Mouse (Mus musculus): ENCODE measurements at regions not wholly inside any gene's neighbourhood (a gene's known extent, or its start where the extent isn't known, plus 50 kb on each side); places are given as distances from the start of the nearest gene placed in this dataset.
"Not testable (repeated sequence)": the region's sequence is repeated elsewhere in the genome, so short reads cannot be mapped to it uniquely, and the experiment has no call there.

DNA sequence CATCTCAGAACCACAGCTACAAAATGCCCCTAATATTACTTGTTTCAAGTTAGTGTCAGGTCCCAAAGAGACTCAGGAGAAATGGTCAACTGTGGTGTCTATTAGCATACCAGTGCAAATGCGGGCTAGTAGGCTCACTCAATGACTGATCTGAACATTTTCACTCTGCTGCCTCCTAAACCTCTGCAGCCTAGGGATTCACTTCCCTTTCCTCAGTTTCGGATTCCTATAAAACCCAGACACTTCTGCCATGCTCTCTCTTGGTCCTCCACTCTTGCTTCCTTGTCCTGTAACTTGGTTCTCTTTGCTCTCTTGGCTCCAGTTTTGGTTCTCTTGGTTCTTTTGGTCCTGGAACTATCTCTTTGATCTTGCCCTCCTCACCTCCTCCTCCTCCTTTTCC, 206.3 kb upstream of the Spef2 start:
- DNase-seq (ENCODE audit: low spot score) = no peak

DNA sequence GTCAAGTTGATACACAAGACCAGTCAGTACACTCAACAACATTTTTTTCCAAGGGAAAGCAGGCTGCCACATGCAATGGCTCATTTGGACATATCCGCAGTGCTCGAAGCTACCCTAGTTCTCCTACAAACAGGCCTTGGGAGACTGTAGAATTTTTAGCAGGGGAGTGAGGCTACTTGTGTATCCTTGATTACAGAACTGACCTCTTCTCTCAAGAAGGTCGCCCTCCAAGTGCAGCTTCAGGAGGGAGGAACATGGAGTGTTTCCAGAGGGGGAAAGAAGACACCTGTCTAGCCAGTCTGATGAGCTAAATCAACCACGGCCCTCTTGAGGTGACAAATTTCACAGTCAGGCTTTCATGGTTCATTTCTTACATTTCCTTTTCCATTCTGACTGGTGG, 202.0 kb upstream of the Prlr start:
- no peak for DNase-seq (ENCODE audit: low spot score)

DNA sequence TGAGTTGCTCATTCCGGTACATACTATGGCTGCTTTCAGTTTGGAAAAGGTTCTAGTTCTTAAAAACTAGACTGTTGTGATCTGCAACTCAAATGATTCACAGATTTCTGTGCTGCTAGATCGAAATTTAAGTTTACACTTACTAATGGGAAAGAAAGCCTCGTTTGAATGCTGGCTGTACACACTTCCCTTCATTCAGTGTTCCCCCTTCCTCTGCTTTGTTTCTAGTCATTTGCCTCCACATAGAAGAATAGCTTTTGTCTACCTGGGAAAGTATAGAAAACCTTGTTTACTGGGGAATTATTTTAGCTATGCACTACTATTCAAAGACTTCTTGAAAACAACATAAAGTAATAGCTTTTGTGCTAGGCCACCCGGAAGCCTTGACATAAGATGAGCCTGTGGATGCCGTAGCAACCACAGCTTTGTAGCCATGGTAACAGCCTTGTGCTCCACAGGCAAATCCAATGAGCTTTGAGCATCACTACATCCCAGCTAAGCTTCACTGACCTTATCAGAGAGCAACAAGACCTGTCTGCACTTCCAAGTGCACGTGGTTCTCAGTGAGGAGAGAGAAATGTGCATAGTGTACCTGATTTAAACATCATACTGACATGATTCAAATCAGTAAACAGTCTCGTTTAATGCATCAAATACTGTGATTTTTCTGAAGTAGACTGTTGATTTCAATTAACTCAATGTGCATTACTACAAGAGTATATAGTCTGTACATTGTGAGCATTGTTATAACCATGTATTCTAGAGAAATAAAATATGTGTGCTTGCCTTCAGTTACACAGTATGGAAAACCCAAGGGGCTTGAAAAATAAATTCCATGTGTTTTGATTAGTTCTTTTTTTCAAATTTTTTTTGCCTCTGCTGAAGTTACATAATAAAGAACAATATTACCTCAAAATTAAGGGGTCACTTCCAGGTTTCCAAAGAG, 165.5 kb upstream of the Prlr start:
- DNase-seq (ENCODE audit: low spot score) = no peak

DNA sequence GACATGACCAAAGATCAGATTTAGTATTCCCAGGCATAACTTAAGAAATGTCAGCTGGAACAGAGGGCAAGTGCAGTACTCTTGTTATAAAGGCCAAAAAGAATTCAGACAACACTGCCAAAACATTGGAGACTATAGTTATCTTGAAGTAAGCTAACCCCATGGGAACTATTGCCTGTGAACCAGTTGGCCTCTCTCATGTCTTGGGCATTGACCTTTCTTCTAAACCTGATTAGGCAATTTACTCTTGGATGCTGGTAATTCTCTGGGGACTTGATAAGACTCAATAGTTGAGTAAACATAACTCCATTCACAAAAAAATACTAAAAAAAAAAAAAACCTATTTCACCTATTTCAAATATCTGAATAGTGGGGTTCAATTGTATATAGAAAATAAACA, 159.8 kb upstream of the Prlr start:
- no peak for DNase-seq (ENCODE audit: low spot score)

DNA sequence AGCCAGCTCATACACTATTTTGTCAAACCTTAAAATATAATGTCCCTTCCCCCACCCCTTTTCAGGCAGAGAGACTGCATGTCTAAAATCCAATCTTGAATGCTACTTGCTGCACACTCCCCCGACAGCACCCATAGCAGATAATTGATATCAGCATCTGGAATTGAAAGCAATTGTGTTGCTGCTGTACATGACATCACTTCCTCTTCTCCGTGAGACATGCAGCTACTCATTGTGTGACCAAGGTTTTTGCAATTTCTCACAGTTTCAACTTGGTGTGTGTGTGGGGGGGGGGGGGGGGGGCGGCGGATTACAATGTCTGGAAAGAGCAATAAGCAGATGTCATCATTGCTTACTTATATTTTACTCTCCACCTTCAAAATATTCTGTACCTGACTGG, 147.1 kb upstream of the Prlr start:
- DNase-seq (ENCODE audit: low spot score) = no peak

DNA sequence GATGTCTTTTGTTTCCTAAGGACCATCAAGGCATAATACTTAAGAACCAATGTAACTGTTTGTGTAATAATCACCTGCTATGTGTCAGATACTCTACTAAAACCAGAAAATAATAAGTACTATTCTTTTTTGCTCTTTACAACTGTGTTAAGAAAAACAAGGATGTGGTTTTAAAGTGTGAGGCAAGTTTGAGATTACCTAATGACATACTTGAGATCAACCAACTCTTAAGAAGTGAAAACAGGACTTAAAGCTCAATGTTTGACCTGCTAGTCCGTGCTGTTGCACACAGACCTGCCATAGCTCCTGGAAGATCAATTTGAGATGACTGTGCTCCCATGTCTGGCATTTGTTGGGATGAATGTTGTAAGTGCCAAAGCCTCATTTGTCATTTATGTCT, 141.5 kb upstream of the Prlr start:
- DNase-seq (ENCODE audit: low spot score) = no peak

DNA sequence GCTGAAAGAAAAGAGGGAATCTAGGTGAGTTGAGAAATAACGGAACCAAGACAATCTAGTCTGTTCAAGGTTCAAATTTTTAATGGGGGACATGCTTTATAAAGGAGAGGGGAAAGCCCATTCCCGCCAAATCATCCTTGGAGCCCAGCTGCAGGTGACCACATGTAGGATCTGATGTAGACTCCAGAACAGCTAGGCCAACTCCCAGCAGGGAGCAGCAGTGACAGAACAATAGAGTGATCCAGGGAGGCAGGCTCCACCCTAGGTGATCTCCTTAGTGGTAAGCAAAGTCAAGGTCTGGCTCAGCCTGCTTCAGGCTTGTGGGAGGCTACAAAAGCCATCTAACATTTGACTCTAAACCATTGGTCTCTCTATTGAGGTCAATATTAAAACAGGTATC, 140.5 kb upstream of the Prlr start:
- DNase-seq (ENCODE audit: low spot score) = not testable (repeated sequence)

DNA sequence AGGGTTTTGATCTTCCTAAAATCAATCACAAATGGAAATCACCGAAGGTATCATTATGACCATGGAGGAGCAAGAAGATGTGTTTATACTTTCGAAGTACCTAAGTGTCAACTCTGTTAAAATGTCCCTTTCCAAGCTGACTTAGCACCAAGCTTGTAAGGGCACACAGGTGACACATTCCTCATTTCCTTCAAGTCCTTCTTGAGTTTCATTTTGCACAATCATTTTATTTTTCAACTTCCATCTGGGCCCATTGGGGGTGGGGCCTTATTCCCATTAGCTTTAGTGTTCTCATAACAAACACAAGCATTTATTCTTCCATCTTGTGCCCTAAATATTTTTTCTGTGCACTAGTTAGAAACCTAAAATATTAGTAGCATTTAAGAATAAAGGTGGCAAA, 103.5 kb upstream of the Prlr start:
- no peak for DNase-seq (ENCODE audit: low spot score)

DNA sequence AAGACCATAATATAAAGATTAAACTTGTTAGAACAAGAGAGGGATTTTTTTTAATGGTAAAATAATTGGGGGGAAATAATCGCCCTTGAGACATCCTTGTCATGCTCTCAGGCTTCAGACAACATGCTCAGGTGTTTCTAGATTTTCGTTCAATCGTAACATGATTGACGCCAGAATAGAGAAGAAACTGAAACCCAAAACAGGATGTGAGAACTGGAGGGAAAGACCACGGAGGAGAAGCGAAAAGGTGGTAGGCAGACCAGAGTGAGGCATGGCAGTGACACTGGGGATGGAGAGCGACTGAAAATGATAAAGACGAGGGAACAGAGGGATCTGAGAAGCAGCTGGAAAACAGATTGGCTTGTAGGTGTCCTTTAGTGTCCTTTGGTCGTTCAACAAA, 102.1 kb upstream of the Prlr start:
- no peak for DNase-seq (ENCODE audit: low spot score)

DNA sequence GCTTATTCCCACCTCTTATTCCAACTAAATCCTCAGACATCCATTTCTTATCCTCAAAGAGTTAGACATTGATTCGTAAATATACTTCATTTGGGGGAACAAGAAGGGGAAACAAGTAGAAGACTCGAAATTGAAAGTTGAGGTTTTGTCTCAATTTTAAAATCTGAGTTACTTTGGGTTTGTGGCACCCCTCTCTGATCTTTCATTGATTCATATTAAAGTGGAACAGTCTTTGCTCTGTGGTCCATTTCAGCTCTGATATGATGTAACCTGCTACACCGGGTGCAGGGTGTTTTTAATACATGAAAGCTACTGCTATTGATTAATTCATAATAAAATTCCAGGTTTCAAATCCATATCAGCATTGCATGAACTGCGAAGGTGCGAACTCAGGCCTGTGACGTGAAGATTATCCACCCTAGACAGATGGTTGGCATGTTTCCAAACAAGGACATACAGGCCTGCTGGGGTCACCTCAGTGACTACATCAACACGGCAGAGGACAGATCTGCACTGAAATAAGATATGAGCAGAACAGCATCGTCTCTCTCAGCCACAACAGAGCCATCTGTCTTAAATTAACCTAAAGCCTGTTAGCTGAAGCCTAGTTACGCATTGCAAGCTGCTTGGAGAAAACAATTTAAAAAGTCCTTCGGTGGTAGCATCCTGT, 101.5 kb upstream of the Prlr start:
- no peak for DNase-seq (ENCODE audit: low spot score)

DNA sequence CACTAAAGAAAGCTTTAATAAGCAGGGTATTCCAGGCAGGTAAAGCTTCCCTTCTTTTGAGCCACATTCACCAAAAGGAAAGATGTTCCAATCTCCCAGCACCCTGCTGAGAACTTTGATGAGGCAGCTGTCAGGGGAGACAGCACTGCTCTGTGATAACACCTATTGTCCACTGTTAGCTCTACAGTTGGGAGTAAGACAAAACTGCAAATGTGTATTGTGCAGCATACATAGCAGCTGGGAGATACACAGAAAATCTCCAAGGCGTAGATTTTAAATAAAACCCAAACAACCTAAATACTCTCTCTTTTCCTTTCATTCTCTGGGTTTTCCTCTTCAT, 101.0 kb upstream of the Prlr start:
- DNase-seq (ENCODE audit: low spot score) = no peak

DNA sequence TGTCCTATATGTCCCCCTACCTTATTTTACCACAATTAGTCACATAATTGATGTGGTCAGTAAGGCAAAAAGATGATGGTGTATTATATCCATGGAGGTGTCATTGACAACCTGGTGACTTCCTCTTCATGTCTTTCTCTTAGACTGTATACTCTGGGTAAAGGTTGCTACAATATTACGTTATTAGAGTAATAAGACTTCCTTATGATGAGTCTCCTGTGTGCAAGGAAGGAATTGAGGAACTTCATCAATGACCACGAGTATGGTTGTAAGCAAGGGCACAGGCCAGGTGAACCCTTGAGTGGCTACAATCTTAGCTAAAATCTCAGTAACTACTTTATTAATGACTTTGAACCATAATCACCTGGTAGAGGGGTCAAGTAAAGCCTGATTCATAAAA, 98.6 kb upstream of the Prlr start:
- no peak for DNase-seq (ENCODE audit: low spot score)

DNA sequence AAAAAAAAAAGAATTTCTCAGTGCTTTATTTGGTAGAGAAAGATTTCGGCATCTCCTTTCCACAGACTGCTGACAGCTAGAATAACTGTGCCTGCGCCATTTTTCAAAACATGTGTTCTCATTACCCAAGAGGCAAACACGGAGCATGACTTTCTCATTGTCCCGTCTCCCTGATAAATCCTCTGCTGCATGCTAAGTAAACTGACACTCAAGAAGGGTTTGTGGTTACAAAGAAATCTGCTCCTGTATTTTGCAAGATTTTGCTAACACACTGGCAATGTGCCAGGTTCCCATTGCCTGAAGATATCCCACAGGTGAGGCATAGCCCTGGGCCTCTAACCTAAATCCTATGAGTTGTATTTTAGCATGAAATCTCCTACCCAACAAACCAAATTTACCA, 97.5 kb upstream of the Prlr start:
- no peak for DNase-seq (ENCODE audit: low spot score)

DNA sequence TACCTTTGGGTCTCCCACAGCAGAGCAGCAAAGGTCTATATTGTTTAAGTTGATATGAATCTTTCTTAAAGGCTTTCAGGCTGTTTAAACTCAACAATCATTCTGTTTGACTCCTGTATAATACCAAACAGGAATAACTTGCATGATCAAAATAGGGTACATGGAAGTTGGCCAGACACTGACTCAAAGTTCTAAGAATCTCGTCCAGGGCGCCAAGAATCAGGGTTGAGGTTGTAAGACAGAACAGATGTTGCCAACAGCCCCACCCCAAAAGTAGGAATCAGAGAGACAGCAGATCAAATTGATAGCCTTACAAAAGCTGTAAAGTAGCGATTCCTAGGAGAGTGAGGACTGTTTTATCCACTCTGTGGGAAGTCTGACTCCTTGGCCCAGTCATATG, 88.3 kb upstream of the Prlr start:
- peak; percentile 9 for DNase-seq (ENCODE audit: low spot score)

DNA sequence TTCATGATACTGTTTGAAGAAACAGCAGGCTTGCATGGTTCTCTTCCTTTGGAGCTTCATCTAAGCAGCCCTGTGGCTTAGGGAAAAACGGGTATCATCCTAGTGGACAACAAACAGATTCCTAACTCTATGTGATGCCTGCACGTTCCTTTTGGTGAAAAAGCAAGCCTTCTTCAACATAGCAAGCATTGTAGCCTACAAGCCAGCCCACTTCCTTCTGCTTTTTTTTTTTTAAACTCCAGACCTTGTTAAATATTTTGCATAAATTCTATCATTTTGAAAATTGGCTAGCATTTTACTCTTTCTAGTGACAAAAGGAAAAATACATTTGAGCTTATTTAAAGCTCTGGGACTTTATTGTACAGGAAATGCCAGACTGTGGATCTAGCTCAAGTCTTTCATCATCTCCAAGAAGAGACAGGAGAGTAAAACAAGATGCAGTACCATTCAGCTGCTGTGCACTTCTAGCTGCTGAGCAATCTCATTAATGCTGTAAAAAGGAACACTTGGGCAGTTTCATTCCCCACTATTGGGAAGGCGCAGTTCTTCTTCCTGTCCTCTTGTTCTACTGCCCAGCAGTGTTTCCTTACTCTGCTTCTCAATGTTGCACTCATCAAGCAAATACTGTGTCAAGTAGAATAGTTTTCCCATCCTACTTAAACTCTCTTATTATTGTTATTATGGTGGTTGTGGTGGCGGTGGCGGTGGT, 86.5 kb upstream of the Prlr start:
- no peak for DNase-seq (ENCODE audit: low spot score)

DNA sequence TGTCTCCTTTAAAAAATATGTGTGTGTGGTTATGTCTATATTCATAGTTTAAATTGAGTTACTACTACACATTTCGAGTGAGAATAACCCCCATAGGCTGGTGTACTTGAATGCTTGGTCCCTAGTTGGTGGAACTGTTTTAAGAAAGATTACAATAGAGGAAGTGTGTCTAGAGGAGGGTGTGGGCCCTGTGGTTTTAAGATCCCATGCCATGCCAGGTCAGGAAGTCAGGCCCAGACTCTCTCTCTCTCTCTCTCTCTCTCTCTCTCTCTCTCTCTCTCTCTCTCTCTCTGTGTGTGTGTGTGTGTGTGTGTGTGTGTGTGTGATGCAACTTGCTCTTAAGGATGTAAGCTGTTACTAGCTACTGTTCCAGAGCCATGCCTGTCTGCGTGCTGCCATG, 73.7 kb upstream of the Prlr start:
- DNase-seq (ENCODE audit: low spot score) = no peak

DNA sequence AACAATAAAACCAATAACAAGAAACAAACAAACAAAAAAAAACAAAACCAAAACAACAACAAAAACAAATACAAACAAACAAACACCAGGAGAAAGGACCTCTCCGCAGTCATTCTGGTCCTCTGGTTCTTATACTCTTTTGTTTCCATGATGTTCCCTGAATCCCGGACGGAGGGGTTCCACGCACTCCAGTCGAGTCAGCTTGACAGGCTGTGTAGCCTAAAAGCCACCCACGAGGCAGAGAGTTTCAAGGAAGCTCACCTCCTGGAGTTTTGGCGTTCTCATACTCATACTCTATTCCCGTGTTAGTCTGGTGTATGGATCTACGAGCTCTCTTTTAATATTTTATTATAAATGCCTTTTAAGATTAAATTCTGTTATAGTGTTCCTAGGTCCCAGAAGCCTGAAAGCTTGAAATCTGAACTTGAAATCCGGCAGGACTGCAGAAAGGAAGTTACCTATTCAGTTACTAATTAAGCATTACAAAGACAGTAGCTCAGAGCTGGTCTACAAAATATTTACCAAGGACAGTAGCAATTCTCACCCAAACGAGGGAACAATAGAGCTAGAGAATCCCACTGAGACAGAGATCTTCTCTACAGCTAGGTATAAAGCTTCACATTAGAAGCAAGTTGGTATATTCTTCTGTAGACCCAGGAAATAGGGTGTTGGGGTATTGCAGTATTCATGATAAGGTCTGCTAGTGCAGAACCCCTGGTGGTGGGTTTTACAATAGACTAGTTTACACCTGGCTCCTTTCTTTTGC, 71.6 kb upstream of the Prlr start:
- DNase-seq (ENCODE audit: low spot score) = not testable (repeated sequence)

DNA sequence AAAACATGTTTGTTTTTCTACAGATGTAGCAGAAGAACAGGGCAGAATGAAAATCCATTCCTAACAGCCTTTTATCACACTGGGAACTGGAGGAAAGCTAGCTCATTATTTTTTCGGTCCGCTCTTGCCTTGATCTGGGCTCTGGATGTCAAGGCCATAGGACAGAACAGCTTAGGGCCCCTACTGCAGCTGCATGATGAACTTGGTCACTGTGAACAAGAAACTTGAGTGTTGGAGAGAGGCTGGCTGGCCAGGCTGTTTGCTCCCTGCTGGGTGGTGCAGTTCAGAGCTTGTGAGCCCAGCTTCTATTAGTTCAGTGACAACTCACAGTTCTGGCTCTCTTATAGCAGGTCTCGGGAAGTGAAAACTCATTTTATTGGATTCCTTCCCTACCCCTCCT, 70.2 kb upstream of the Prlr start:
- no peak for DNase-seq (ENCODE audit: low spot score)
